Mouse (Mus musculus) spleen, adult 10 weeks (tissue): ENCODE results near the gene Plch1. TPM values are rescaled to one million over a fixed set of nuclear protein-coding genes. Genes with fewer than 3 reads are reported as not detected.

Experiments
- polyA plus RNA-seq: library from polyadenylated mRNA; stranded (reverse); fragments of 350-450 nt; fragmentation: Illumina TruSeq; extraction: RNeasy Lipid Tissue Mini Kit (QIAGEN cat#74804); gene quantifications from one replicate; pipeline ENCODE4 v1.2.3, GENCODE M21; 2015; ENCODE audit warnings: low replicate concordance; ENCODE audit not compliant: insufficient read depth

Gene Plch1
- 0.19 TPM for polyA plus RNA-seq

GRCm38 (mm10) chr3:63899309-63899695 lies at the start of gene Plch1:
Gene Plch1, minus strand, starts transcription at chr3:63899472.

GRCm38 (mm10) chr3:63928878-63929859 lies 29.9 kb upstream of the Plch1 start, which contains the start of gene E130311K13Rik:
Gene E130311K13Rik, minus strand, starts transcription at chr3:63929472.

Other genes with a start within 250 kb of the Plch1 start
- 6.4 TPM for gene E130311K13Rik, start 30.0 kb upstream of the Plch1 start, polyA plus RNA-seq
- 23.2 TPM for gene Slc33a1, start 65.3 kb upstream of the Plch1 start, polyA plus RNA-seq
- gene Gmps, start 76.6 kb upstream of the Plch1 start, polyA plus RNA-seq, result 20.2 TPM
- gene Vmn2r1, start 182.1 kb upstream of the Plch1 start, polyA plus RNA-seq, result 0.03 TPM
- not detected for gene Vmn2r2, start 242.5 kb upstream of the Plch1 start, polyA plus RNA-seq